Mouse (Mus musculus) midbrain, embryonic 11.5 days (tissue): ENCODE data around the gene Mrnip. TPM values are rescaled to one million over a fixed set of nuclear protein-coding genes. Genes with fewer than 3 reads are reported as not detected.
"Not testable (repeated sequence)": the region's sequence is repeated elsewhere in the genome, so short reads cannot be mapped to it uniquely, and the experiment has no call there.

Source experiments
- ATAC-seq: fragments of 200-750 bp; cut with Nextera tagmentation; 2 replicates; pipeline ENCODE4 v1.8.0; 2017; ENCODE audit warnings: moderate TSS enrichment, moderate library complexity; ENCODE audit not compliant: low FRiP score
- DNase-seq: peaks from one replicate; pipeline ENCODE4 v3.0.0; 2015; ENCODE audit warnings: low spot score; ENCODE audit errors: missing footprints
- H3K27ac ChIP-seq: fragments of 300-500 bp; sonication (generic); 2 replicates; pipeline ENCODE4 v1.5.1; 2014; ENCODE audit warnings: low read depth, low read length
- H3K27me3 ChIP-seq: fragments of 300-500 bp; sonication (generic); 2 replicates; pipeline ENCODE4 v1.6.1; 2014; ENCODE audit warnings: mild to moderate bottlenecking, low read length, moderate library complexity, mixed read lengths; ENCODE audit not compliant: control insufficient read depth, insufficient read depth
- H3K36me3 ChIP-seq: fragments of 300-500 bp; sonication (generic); 2 replicates; pipeline ENCODE4 v1.6.1; 2014; ENCODE audit warnings: mild to moderate bottlenecking, low read length, moderate library complexity, mixed read lengths; ENCODE audit not compliant: control insufficient read depth, insufficient read depth
- H3K4me1 ChIP-seq: fragments of 300-500 bp; sonication (generic); 2 replicates; pipeline ENCODE4 v1.6.1; 2014; ENCODE audit warnings: low read length; ENCODE audit not compliant: control insufficient read depth, insufficient read depth
- H3K4me2 ChIP-seq: fragments of 300-500 bp; sonication (generic); 2 replicates; pipeline ENCODE4 v1.6.1; 2014; ENCODE audit warnings: mild to moderate bottlenecking, moderate library complexity
- H3K4me3 ChIP-seq: fragments of 300-500 bp; sonication (generic); 2 replicates; pipeline ENCODE4 v1.5.1; 2014; ENCODE audit warnings: low read depth, low read length
- H3K9ac ChIP-seq: fragments of 300-500 bp; sonication (generic); 2 replicates; pipeline ENCODE4 v1.6.1; 2014; ENCODE audit warnings: low read length
- H3K9me3 ChIP-seq: fragments of 300-500 bp; sonication (generic); 2 replicates; pipeline ENCODE4 v1.6.1; 2016; ENCODE audit warnings: low read length; ENCODE audit not compliant: control insufficient read depth
- WGBS: fragments of 180-500 bp; shearing (Covaris S2); extraction: QIAGEN DNeasy Blood & Tissue Kit; methylation state at CpG from one replicate; pipeline ENCODE4 v1.1.7; 2014; 5-methylcytosine and 5-hydroxymethylcytosine counted together
- polyA plus RNA-seq: library from polyadenylated mRNA; unstranded; fragments of >200 nt; fragmentation: Nextera tagmentation; extraction: Ambion mirVana; gene quantifications from 2 replicates; pipeline ENCODE4 v1.2.1, GENCODE M21; 2014

Gene Mrnip
- polyA plus RNA-seq: 20.0 and 22.8 TPM in 2 replicates

- not testable (repeated sequence) for ATAC-seq, H3K27me3 ChIP-seq, DNase-seq, H3K36me3 ChIP-seq, H3K27ac ChIP-seq, H3K4me1 ChIP-seq, H3K9me3 ChIP-seq
- WGBS: 1% methylated on average over 18 of the region's 19 CpGs
- peak within 1 kb of the TSS; percentile 67 for H3K4me2 ChIP-seq
- peak within 1 kb of the TSS; percentile 47 for H3K4me3 ChIP-seq
- peak within 1 kb of the TSS; percentile 73 for H3K9ac ChIP-seq
Observed at GRCm38 (mm10) chr11:50174111-50174729, at the start of gene Mrnip. TSS of gene Mrnip (plus strand) at chr11:50174444.

GRCm38 (mm10) chr11:50127781-50128180, 46.5 kb upstream of the Mrnip start:
- Histone ChIP-seq H3K4me1 (peaks cover 12% of the 10 kb centered on the region), H3K27ac (no peak overlapping the region), H3K27me3 (no peaks in the 10 kb centered on the region), H3K9ac (no peak overlapping the region), H3K4me2 (peak overlapping the region; percentile 23), H3K36me3 (no peaks in the 10 kb centered on the region), H3K4me3 (no peak overlapping the region), H3K9me3 (no peaks in the 10 kb centered on the region)
- DNase-seq (peak; percentile 45), ATAC-seq (no peak)
- 8% methylated on average over 10 of the region's 10 CpGs for WGBS

GRCm38 (mm10) chr11:50130811-50131766, 43.2 kb upstream of the Mrnip start, which contains the start of gene Tbc1d9b:
TSS of gene Tbc1d9b (plus strand) at chr11:50131396.
- Histone ChIP-seq H3K4me3 (peak within 1 kb of the TSS; percentile 85), H3K4me2 (peak within 1 kb of the TSS; percentile 88), H3K27me3 (no peaks in the 10 kb centered on the region), H3K9me3 (no peaks in the 10 kb centered on the region), H3K27ac (peak within 1 kb of the TSS; percentile 74), H3K4me1 (peaks cover 12% of the 10 kb centered on the region), H3K9ac (peak within 1 kb of the TSS; percentile 98), H3K36me3 (no peaks in the 10 kb centered on the region)
- peak; percentile 99 for DNase-seq
- peak; percentile 95 for ATAC-seq
- under 1% methylated on average over 74 of the region's 77 CpGs for WGBS

- Histone ChIP-seq H3K4me1 (peaks cover 12% of the 10 kb centered on the region), H3K4me3 (peak overlapping the region; percentile 85), H3K36me3 (no peaks in the 10 kb centered on the region; the same call in 1 of the 2 replicates), H3K27ac (no peak overlapping the region), H3K27me3 (no peaks in the 10 kb centered on the region), H3K4me2 (peak overlapping the region; percentile 88), H3K9me3 (no peaks in the 10 kb centered on the region), H3K9ac (peak overlapping the region; percentile 98)
- DNase-seq: no peak
- 23% methylated on average over 10 of the region's 10 CpGs for WGBS
- no peak for ATAC-seq
Observed at GRCm38 (mm10) chr11:50131801-50132201, 42.4 kb upstream of the Mrnip start.

- DNase-seq: no peak
- Histone ChIP-seq H3K27me3 (no peaks in the 10 kb centered on the region), H3K9me3 (no peaks in the 10 kb centered on the region), H3K4me1 (peaks cover 12% of the 10 kb centered on the region), H3K36me3 (no peaks in the 10 kb centered on the region; the same call in 1 of the 2 replicates), H3K4me2 (peak overlapping the region; percentile 88), H3K27ac (no peak overlapping the region), H3K9ac (peak overlapping the region; percentile 98), H3K4me3 (peak overlapping the region; percentile 85)
- 88% methylated on average over 6 of the region's 6 CpGs for WGBS
- ATAC-seq: no peak
Observed at GRCm38 (mm10) chr11:50132265-50132664, 42.0 kb upstream of the Mrnip start.

- H3K27ac ChIP-seq: no peak overlapping the region
- peaks cover 12% of the 10 kb centered on the region for H3K4me1 ChIP-seq
- peak; percentile 75 for DNase-seq
- no peak overlapping the region for H3K4me2 ChIP-seq
- ATAC-seq: no peak
- no peak overlapping the region for H3K9ac ChIP-seq
- H3K27me3 ChIP-seq: no peaks in the 10 kb centered on the region
- 90% methylated on average over 10 of the region's 10 CpGs for WGBS
- H3K36me3 ChIP-seq: peaks cover 2% of the 10 kb centered on the region; the same call in 1 of the 2 replicates
- H3K4me3 ChIP-seq: no peak overlapping the region
- H3K9me3 ChIP-seq: no peaks in the 10 kb centered on the region
Observed at GRCm38 (mm10) chr11:50134136-50134859, 39.9 kb upstream of the Mrnip start.

- 74% methylated on average over 10 of the region's 10 CpGs for WGBS
- H3K4me1 ChIP-seq: no peaks in the 10 kb centered on the region
- H3K27me3 ChIP-seq: no peaks in the 10 kb centered on the region
- H3K9me3 ChIP-seq: no peaks in the 10 kb centered on the region
- DNase-seq: peak; percentile 65
- peaks cover 2% of the 10 kb centered on the region for H3K36me3 ChIP-seq
- ATAC-seq: no peak
- no peak overlapping the region for H3K27ac ChIP-seq
- H3K4me2 ChIP-seq: no peak overlapping the region
- H3K4me3 ChIP-seq: no peak overlapping the region
- no peak overlapping the region for H3K9ac ChIP-seq
Observed at GRCm38 (mm10) chr11:50138206-50138822, 35.9 kb upstream of the Mrnip start.

GRCm38 (mm10) chr11:50139571-50139970, 34.7 kb upstream of the Mrnip start:
- Histone ChIP-seq H3K27me3 (no peaks in the 10 kb centered on the region), H3K4me3 (no peak overlapping the region), H3K9me3 (no peaks in the 10 kb centered on the region), H3K4me1 (no peaks in the 10 kb centered on the region), H3K36me3 (peaks cover 2% of the 10 kb centered on the region), H3K27ac (no peak overlapping the region), H3K9ac (no peak overlapping the region), H3K4me2 (no peak overlapping the region)
- WGBS: 84% methylated on average over 7 of the region's 7 CpGs
- ATAC-seq (no peak), DNase-seq (no peak)
